Mouse (Mus musculus) T-cell, adult 66 days (primary cell): Measurements from ENCODE around the gene Cavin3. TPM values are rescaled to one million over a fixed set of nuclear protein-coding genes. Genes with fewer than 3 reads are reported as not detected.

ENCODE experiments used
- total RNA-seq, 2 experiments: library from RNA; stranded (reverse); gene quantifications; 3 replicates in 1 of 2; 4 replicates in 1 of 2; pipeline ENCODE4 v1.2.4; 2023

Cavin3 gene
- total RNA-seq: not detected

GRCm38 (mm10) chr7:105481505-105482411 is at the start of gene Cavin3:
Gene Cavin3, minus strand, starts transcription at chr7:105482300.

Other genes starting within 250 kb of the Cavin3 start
- gene Olfr688, start 194.2 kb downstream of the Cavin3 start, total RNA-seq: not detected
- not detected for gene Olfr689, start 171.1 kb downstream of the Cavin3 start, total RNA-seq
- not detected for gene Olfr690, start 148.2 kb downstream of the Cavin3 start, total RNA-seq
- not detected for gene Olfr691, start 140.0 kb downstream of the Cavin3 start, total RNA-seq
- not detected for gene Olfr692, start 114.1 kb downstream of the Cavin3 start, total RNA-seq
- gene Gm5901, start 107.3 kb downstream of the Cavin3 start, total RNA-seq: not detected
- gene Fam160a2, start 82.2 kb downstream of the Cavin3 start, total RNA-seq: 10 to 100 TPM; 59.4 TPM
- gene Cnga4, start 77.7 kb downstream of the Cavin3 start, total RNA-seq: not detected
- gene Cckbr, start 56.6 kb downstream of the Cavin3 start, total RNA-seq: not detected
- 10 to 100 TPM; 26.7 to 29.7 TPM for gene Smpd1, start 72.1 kb upstream of the Cavin3 start, total RNA-seq
- 1 to 10 TPM; 1.8 to 3.5 TPM for gene Apbb1, start 99.4 kb upstream of the Cavin3 start, total RNA-seq
- under 1 TPM in 1 of 2 experiments, not detected in 1; 0.68 TPM for gene Hpx, start 117.8 kb upstream of the Cavin3 start, total RNA-seq
- gene Trim3, start 151.3 kb upstream of the Cavin3 start, total RNA-seq: 10 to 100 TPM; 18.9 to 26.6 TPM
- 10 to 100 TPM; 59.1 to 76.5 TPM for gene Timm10b, start 157.8 kb upstream of the Cavin3 start, total RNA-seq
- gene Arfip2, start 158.1 kb upstream of the Cavin3 start, total RNA-seq: 10 to 100 TPM; 28.0 to 31.3 TPM
- 10 to 100 TPM; 10.9 to 13.8 TPM for gene Gm45799, start 158.3 kb upstream of the Cavin3 start, total RNA-seq
- 1 to 10 TPM; 3.6 to 4.8 TPM for gene Dnhd1, start 168.5 kb upstream of the Cavin3 start, total RNA-seq